Mouse (Mus musculus) 3134 (cell line): ENCODE results near the gene Glg1.
A peak's percentile ranks its signal among the peaks of the same experiment; 100 is the strongest.
"Not testable (repeated sequence)": the region's sequence is repeated elsewhere in the genome, so short reads cannot be mapped to it uniquely, and the experiment has no call there.

Experiments used
- DNase-seq: peaks from one replicate; pipeline ENCODE4 v3.0.0-alpha.2; 2011; ENCODE audit warnings: low spot score; ENCODE audit not compliant: insufficient read length; ENCODE audit errors: extremely low read depth

Gene Glg1

DNA sequence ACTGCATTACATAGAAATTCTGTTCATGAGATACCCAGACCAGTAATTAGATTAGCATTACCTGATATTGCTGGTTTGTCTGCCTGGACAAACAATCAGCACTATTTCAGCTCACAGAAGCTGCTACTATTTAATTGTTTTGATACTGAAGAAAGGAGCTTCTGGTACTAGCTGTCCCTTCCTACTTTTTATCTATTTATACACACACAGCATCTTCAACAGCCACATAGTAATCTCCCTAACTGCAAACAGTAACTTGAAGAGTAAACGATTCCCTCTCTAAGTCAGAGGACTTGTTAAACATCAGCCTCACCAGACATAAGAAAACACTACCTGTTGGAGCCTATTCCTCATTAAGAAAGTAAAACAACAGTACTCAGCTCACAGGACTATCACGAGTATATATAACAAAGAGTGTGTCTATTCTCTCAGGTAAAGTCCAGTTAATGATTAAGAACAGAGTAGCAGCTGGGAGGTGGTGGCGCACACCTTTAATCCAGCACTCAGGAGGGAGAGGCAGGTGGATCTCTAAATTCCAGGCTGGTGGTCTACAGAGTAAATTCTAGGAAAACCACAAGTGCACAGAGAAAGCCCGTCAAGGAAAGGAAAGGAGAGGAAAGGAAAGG lies 6.4 kb downstream of the Glg1 start:
- no peak for DNase-seq

DNA sequence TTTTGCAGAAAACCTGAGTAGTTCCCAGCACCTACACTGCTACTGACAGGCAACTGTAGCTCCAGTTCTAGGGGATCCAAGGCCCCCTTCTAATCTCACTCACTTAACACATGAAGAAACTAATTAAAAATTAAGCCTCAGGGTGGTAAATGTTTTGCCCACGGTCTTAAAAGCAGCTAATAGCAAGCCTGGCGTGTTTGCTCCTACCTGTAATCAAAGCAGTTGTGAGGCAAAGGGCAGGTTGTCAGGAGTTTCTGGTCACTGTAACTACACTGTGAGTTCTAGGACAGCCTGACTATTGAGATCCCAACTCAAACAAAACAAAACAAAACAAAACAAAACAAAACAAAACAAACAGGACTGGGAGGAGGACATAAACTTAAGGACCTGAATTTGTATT lies 8.9 kb downstream of the Glg1 start:
- no peak for DNase-seq

- DNase-seq = no peak
Observed at GRCm38 (mm10) chr8:111248136-111248535, 10.9 kb downstream of the Glg1 start.

DNA sequence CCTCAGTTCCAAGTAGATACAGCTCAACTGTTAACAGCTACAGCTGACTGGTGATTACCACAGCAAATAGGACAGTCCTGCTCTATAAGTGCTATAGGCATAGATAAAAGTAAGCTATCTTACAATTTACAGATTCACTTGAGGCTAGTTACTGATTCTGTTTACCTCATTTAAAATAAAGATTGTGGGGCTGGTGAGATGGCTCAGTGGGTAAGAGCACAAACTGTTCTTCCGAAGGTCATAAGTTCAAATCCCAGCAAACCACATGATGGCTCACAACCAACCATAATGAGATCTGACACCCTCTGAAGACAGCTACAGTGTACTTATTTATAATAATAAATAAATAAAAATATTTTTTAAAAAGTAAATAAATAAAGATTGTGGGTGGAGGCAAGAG lies 12.2 kb downstream of the Glg1 start:
- not testable (repeated sequence) for DNase-seq

DNA sequence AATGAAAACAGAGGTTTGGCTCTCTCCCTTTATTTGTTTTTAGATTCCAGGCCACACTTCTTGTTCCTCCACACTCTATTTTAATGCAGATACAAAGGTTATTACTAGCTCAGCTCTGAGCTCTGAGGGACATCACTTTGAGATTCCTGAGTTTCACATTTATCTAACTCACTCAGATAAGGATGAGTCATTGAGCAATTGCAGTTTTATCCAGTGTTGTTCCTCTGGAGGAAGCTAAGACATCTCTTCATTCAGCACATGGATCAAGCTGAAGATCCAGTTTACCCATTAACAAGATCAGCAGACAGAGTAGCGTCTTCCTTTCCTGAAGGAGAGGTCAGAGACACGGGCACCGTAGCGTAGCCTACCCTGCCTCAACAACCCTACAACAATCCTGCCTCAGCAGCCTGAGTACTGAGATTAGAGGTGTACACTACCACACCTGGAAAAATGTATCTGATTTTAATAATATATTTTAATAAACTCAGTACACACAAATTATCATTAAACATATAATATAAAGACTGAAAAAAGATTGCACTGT lies 12.7 kb downstream of the Glg1 start:
- no peak for DNase-seq

GRCm38 (mm10) chr8:111237301-111237700 lies 21.7 kb downstream of the Glg1 start:
- DNase-seq = peak; percentile 22

- DNase-seq = no peak
Observed at GRCm38 (mm10) chr8:111233730-111234129, 25.3 kb downstream of the Glg1 start.

GRCm38 (mm10) chr8:111224153-111224552 lies 34.9 kb downstream of the Glg1 start:
- no peak for DNase-seq

DNA sequence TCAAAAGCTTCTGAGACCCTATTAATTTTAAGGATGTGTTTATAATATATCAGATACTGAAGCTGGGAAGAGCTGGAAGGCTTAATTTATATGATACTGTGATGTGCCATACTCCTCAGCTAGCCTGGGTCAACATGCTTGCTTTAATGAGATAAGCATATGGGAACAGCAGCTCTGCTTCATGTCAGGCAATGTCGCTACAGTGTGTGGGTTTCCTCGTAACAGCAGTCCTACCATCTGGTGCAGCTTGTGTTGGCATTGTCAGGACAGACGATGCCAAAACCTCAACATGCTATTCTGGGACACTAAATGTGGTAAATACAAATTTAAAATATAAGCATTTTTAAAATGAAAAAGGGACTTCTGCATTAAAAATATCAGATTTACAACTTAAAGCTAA lies 40.9 kb downstream of the Glg1 start:
- DNase-seq = no peak

DNA sequence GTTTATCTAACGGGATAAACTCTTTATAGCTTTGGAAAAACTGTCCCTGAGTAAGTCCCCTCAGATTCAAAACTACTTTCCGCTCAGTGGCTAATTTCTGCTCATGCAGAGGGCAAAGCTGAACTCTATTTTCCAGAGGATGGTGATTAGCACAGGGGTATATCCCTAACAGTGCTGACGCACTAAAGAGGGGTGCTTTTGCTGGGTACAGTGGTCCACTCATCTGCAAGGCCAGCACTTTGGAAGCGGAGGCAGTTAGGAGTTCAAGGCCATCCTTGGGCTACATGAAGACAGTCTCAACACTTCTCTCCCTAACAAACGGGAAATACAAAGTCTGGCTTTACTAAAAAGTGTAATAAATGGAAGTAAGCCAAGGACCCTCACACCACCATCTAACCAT lies 45.6 kb downstream of the Glg1 start:
- DNase-seq = no peak

- no peak for DNase-seq
Observed at GRCm38 (mm10) chr8:111211180-111211579, 47.8 kb downstream of the Glg1 start.

GRCm38 (mm10) chr8:111209874-111210273 lies 49.1 kb downstream of the Glg1 start:
- peak; percentile 19 for DNase-seq

DNA sequence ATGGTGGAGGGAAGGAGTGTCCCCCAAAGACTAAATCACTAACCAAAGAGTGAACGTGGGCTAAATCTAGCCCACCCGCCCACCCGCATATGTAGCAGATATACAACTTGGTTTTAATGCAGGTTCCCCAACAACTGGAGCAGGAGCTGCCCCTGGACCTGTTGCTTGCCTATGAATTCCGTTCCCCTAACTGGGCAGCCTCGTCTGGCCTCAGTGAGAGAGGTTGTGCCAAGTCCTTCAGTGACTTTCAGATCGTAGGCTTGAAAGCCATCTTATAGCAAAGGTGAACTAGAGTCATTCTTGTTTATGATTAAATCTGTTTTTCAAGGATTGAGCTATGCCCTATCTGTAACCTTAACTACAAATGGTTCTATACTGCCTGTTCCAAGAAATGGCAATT lies 52.7 kb downstream of the Glg1 start:
- no peak for DNase-seq

GRCm38 (mm10) chr8:111205033-111205432 lies 54.0 kb downstream of the Glg1 start:
- no peak for DNase-seq

- no peak for DNase-seq
Observed at GRCm38 (mm10) chr8:111203341-111203740, 55.7 kb downstream of the Glg1 start.

- no peak for DNase-seq
Observed at GRCm38 (mm10) chr8:111197966-111198365, 61.0 kb downstream of the Glg1 start.

GRCm38 (mm10) chr8:111196181-111196580 lies 62.8 kb downstream of the Glg1 start:
- no peak for DNase-seq

DNA sequence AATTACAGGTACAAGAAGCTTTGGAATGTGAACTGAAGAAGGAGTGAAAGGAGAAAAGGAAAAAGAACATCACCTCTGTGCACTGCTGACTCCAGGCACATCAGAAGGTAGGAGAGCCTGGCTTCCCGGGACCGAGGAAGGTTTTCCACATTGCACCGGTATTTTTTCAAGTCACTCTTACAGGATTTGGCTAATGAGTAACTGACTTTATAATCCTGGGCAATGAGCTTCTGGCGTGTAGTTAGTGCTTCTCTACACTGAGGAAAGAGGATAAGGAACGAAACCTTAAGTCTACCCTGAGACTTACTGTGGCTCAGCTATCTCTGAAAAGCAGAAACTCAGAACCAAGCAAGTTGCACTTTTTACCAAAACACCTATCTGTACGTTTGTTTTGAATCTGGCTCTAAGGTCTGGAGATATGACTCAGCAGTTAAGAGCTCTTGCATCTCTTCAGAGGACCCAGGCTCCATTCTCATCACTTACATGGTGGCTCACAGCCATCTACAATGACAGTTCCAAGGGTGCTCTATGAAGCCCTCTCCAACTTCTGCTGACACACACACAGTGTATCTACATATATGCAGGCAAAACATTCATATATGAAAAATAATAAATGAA lies 70.3 kb downstream of the Glg1 start:
- DNase-seq = no peak

DNA sequence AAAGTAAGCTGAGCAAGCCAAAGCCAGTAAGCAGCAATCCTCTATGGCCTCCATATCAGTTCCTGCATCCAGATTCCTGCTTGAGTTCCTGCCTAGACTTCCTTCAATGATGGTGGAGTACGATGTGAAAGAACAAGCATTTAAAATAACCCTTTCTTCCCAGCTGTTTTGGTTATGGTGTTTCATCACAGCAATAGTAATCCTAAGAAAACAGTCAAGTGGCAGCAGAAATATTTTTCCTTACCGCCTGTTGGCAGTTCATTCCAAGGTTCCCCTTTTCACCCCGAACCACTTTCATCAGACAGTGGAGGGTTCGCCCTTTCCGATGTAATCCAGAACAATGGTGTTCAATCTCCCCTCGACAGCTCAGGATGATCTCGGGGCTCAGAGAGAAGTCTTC lies 71.5 kb downstream of the Glg1 start:
- no peak for DNase-seq

DNA sequence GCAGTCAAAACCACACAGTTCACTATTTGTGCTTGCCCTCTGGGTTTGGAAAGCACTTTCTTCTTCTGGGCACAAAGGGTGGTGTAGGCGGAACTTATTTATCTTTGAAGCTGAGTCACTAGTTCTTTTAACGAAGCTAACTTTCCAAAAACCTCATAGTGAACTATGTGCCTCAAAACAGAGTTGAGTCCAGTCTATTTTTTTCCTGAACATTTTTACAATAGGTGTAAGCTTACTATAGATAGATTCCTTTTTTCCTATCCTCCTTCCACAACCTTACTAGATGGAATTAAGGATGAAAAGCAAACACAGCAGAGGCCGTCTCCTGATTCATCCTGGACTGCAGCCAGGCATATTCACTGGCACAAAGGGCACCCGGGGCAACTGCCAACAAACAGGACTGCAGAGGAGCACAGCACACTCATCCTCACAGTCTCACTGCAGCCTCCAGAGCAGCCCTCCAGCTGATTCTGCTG lies 73.5 kb downstream of the Glg1 start:
- peak; percentile 64 for DNase-seq

DNA sequence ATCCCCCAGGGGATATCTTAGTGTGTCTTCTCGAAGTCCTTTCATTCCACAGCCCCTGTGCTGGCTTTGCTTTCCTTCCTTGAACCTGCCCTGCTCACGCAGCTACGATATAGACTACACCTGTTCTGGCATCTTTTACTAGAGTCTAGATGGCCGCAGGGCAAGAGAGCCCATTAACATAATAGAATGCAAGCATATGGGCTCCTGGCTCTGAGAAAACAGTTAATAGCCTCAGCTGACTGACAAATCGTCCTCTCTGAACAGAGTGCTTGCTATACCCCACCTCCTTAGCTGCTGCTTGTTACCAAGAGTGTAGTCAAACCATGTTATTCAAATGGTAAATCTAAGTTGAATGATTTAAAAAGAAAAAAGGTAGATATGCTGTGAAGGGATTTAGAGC lies 87.4 kb downstream of the Glg1 start:
- DNase-seq = no peak

DNA sequence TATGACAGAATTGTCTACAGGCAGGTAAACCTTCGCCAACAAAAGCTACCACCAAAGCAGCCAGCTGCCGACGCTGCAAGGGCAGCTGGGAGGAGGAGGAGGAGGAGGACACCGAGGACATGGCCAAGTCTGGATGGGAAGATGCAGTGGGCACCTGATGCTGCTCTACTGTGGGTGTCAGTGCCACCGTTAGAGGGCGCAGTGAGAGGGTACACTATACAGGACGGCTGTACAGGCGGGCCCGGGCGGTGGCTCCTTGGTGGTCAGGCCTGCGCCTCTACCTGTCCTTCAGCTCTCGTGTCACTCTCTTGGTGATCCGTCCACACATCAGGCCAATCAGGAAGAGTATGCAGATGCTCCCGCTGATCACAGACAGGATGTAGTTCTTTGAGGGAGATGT lies 101.4 kb downstream of the Glg1 start:
- DNase-seq = no peak
